Mouse (Mus musculus) WW6 (cell line): ENCODE data around the gene Atg101.

Source experiments
- DNase-seq: peaks from one replicate; pipeline ENCODE4 v3.0.0-alpha.2; 2013; ENCODE audit warnings: low read depth, low spot score

Gene Atg101

GRCm38 (mm10) chr15:101283183-101283910 lies 725 bp upstream of the Atg101 start:
- DNase-seq, result no peak

DNA sequence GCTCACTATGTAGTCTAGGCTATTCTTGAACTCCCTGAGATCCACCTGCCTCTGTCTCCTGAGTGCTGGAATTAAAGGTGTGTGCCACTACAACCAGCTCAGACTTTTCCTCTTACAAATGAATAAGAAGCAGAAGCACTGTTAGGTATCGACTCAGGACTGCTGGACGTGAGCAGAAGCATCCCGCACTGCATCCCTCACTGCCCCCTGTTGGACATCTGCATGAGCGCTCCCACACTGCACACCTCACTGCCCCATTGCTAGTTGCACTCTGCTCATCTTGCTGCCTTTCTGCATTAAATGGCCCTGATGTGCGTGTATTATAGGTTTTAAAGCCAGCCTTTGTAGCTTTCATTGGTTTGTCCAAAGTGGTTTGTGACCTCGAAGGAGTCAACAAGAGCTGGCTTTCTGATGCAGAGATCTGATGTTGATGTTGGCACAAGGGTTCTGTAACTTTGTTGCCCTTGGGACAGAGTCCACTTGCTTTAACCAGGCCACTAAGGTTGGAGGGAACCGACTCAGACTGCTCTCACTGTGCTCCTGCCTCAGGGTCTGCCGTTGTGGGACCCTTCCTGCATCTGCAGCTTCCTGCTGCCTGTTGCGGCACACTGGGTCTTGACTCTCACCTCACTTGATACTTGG lies 2.2 kb downstream of the Atg101 start:
- no peak for DNase-seq

GRCm38 (mm10) chr15:101287361-101287760 lies 3.3 kb downstream of the Atg101 start:
- no peak for DNase-seq

GRCm38 (mm10) chr15:101290354-101290753 lies 6.3 kb downstream of the Atg101 start:
- no peak for DNase-seq

DNA sequence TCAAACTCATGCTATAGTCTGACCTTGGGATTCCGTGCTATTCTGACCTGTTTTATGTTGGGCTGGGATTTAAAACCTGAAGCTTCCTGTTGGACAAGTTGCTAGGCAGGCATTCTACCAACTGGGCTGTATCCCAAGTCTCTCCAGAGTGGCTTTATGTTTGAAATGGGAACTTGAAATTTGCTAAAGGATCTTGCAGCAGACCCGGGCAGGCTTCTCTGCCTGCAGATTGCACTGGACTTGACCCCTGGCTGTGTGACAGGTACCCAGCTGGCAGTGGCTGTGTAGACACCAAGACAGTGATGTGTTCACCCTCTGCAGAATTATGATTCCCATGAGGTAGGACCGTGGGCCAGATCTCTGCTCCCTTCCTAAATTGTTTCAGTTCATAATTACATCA lies 7.9 kb downstream of the Atg101 start:
- DNase-seq, result no peak

GRCm38 (mm10) chr15:101293025-101293621 lies 9.1 kb downstream of the Atg101 start, which contains the start of gene 6030408B16Rik:
Gene 6030408B16Rik, plus strand, starts transcription at chr15:101293212.
- no peak for DNase-seq

DNA sequence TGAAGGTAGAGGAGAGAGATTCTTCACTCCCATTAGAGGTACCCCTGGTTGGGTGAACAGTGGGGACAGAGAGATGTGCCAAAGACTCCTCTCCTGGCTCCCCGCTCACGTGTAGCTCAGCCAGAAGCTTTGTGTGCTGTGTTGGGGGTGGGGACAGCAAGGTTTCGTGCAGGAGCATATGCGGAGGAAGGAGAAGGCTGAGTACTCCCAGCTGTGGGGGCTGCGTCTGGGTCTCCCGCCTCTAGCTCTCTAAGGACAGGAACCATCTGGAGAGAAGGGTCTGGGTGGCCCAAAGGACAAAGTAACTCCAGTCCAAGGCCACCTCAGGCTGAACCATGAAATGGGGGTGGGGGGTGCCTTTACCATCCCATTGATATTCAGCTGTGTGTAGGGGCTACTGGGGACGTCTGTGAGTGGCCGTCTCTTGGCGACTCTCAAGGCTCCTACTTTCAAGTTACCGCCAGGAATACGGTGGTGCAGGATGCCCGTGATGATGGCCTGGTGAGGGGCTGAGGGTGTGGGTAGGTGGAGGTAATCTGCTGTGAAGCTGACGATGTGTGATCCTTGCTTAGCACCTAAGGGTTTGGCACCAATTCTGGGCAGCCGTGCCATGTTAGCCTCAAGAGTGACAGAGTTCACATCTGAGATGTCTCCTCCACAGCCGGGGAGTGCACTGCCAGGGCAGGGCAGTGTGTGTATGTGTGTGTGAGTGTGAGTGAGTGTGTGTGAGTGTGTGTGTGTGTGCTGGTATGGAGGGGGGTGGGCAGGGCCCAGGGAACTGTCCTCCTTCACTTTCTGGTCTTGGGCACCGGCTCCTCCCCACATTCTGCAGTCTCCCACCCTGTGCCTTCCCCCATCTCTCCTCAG lies 10.2 kb downstream of the Atg101 start:
- DNase-seq, result no peak

- DNase-seq, result no peak
These were observed 11.0 kb downstream of the Atg101 start for GRCm38 (mm10) chr15:101295106-101295505.

- DNase-seq, result no peak
These were observed 11.5 kb downstream of the Atg101 start for GRCm38 (mm10) chr15:101295616-101296015.

GRCm38 (mm10) chr15:101296091-101296490 lies 12.0 kb downstream of the Atg101 start:
- no peak for DNase-seq

DNA sequence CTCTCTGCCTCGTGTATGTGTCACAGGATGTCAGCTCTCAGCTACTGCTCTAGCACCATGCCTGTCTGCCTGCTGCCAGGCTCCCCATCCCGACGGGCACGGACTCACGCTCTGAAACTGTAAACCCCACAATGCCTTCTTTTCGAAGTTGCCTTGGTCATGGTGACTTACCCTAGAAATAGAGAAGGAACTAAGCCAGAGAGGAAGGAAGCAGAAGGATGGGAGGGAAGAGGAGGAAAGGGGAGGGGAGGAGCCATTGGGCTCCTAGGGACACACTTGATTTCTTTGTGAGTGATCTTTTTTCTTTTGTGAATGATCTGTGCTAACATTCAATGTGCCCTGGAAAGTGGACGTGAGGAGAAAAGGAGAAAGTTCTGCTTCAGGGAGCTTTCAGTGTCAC lies 13.9 kb downstream of the Atg101 start:
- DNase-seq, result no peak

DNA sequence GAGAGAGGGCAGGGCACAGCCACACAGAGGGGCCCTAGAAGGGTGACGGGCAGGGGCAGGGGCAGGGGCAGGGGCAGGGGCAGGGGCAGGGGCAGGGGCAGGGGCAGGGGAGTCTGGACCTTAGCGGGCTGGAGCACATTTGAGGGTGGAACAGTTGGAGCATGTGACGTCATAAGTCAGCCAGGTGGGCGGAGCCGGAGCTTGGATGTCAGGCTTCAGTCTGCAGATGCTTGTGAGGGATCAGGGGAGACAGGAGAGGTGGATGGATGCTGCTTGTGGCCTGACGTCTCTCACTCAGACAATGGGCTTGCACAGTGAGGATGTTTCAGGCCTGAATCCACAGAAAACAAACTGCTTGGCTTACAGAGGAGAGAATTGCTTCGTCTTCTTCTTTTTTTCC lies 14.5 kb downstream of the Atg101 start:
- DNase-seq, result no peak

DNA sequence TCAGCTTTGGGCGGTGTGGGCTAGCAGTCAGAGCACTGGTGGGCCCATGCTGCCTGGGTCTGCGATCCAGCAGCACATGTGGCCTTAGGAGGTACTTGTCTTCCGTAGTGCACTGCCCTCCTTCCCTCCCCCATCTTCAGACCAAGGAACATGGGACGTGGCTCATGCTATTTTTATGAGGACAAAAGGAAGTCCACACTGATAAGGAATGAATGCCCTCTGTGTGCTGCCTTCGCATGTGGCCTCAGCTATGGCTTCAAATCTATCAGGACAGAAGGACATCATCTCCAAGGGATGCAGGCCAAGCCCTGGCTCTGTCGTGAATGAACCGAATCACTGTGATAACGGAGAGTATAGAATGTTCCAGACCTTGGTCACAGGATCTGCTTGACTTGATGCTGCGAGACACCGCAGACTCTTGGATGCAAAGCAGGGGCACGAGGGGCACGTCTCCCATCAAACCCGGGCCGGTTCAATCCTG lies 15.4 kb downstream of the Atg101 start:
- no peak for DNase-seq

DNA sequence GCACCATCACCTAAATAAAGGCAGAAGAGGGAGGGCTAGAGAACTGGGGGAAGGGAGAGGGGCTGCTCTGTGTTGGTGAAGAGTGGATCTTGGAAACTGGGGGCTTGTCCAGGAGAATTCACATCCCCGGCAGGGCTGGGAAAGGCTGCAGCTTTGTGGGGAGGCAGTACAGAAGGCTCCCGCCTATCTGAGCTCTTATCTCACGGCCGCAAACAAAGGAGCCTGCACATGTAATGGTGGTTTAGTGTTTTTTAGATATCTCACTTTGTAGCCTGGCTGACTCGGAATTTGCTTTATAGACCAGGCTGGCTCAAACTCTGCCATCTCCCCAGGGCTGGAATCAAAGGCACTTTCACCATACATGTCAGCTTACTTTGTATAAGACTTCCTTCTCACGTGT lies 16.1 kb downstream of the Atg101 start:
- DNase-seq, result no peak

DNA sequence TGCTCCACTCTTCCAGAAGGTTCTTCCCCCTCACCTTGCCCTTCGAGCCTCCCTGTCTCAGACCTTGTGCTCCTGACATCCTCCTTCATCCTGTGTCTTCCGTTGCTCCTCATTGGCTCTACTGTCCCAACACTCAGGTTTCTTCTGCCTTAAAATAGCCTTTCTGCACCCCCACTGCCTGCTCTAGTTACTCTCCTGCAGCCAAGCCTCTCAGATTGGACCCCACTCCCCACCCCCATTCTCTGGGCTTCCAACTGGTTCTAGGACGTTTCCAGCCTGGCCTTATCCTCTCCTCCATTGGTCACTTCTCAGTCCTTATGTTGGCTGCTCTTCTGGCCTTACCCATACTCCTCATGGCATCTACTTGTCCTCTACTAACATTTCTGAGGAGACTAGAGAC lies 18.1 kb downstream of the Atg101 start:
- no peak for DNase-seq

DNA sequence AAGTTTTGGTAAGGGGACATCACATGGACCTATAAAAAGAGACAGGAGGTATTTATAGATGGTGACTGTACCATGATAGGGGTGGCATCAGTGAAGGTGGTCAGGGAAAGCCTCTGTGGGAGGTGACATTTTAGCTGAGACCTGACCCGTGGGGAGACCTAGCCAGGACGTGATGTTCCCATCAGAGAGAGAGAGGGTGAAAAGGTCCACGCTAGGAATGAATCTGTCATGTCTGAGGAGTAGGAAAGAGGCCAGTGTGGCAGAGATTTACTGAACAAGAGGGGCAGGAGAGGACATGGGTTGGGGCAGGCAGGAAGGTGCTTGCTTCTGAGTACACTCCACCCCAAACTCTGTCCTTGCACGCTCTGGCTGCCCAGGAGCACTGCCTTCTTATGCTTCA lies 19.8 kb downstream of the Atg101 start:
- no peak for DNase-seq

DNA sequence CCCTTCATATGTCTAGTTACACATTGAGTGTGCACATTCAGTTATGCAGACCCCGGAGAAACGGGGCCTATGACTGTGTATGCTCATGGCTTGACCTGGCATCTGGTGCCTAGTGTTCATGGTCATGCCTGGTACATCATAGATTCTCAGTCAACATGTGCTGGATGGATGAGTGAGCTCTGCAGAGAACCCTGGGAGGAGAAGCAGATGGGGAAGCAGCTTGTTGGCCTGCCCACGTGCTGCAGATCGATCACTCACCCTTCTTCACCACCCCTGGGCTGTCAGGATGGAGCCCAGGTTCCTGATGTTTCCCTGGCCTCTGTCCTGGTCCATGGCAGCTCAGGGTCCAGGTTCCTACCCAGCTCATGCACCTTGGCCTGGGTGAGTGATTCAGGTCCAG lies 22.4 kb downstream of the Atg101 start:
- DNase-seq, result no peak

- no peak for DNase-seq
These were observed 24.6 kb downstream of the Atg101 start for GRCm38 (mm10) chr15:101308440-101309348.

GRCm38 (mm10) chr15:101309493-101309892 lies 25.4 kb downstream of the Atg101 start:
- DNase-seq, result no peak

GRCm38 (mm10) chr15:101311087-101311770 lies 27.2 kb downstream of the Atg101 start:
- no peak for DNase-seq
